Mouse (Mus musculus) lung, postnatal 14 days (tissue): ENCODE measurements around the gene Macf1.

Experiments used
- DNase-seq: peaks from one replicate; pipeline ENCODE4 v3.0.0; 2021

Gene Macf1

GRCm38 (mm10) chr4:123592046-123592445 lies 92.1 kb downstream of the Macf1 start:
- DNase-seq, result no peak

- DNase-seq, result no peak
Measured at GRCm38 (mm10) chr4:123591026-123591635, 93.0 kb downstream of the Macf1 start.

- no peak for DNase-seq
Measured at GRCm38 (mm10) chr4:123589496-123589895, 94.7 kb downstream of the Macf1 start.

- DNase-seq, result peak; percentile 62
Measured at GRCm38 (mm10) chr4:123588353-123589301, 95.5 kb downstream of the Macf1 start.

GRCm38 (mm10) chr4:123587616-123588015 lies 96.5 kb downstream of the Macf1 start:
- no peak for DNase-seq

GRCm38 (mm10) chr4:123584720-123585093 lies 99.5 kb downstream of the Macf1 start:
- DNase-seq, result no peak

GRCm38 (mm10) chr4:123584084-123584719 lies 100.0 kb downstream of the Macf1 start:
- peak; percentile 41 for DNase-seq

GRCm38 (mm10) chr4:123577469-123578088 lies 106.6 kb downstream of the Macf1 start:
- DNase-seq, result no peak

- peak; percentile 48 for DNase-seq
Measured at GRCm38 (mm10) chr4:123572434-123573336, 111.5 kb downstream of the Macf1 start.

GRCm38 (mm10) chr4:123571869-123572268 lies 112.3 kb downstream of the Macf1 start:
- peak; percentile 45 for DNase-seq

GRCm38 (mm10) chr4:123565291-123565861 lies 118.8 kb downstream of the Macf1 start:
- DNase-seq, result no peak

- DNase-seq, result no peak
Measured at GRCm38 (mm10) chr4:123564051-123564791, 119.9 kb downstream of the Macf1 start.

GRCm38 (mm10) chr4:123562177-123562815 lies 121.9 kb downstream of the Macf1 start:
- DNase-seq, result no peak

- DNase-seq, result no peak
Measured at GRCm38 (mm10) chr4:123560896-123561295, 123.3 kb downstream of the Macf1 start.

- no peak for DNase-seq
Measured at GRCm38 (mm10) chr4:123558496-123558895, 125.7 kb downstream of the Macf1 start.

GRCm38 (mm10) chr4:123555251-123555650 lies 128.9 kb downstream of the Macf1 start:
- DNase-seq, result no peak

- DNase-seq, result no peak
Measured at GRCm38 (mm10) chr4:123552689-123553088, 131.5 kb downstream of the Macf1 start.

GRCm38 (mm10) chr4:123548317-123548716 lies 135.8 kb downstream of the Macf1 start:
- no peak for DNase-seq

GRCm38 (mm10) chr4:123543691-123544090 lies 140.5 kb downstream of the Macf1 start:
- no peak for DNase-seq

GRCm38 (mm10) chr4:123535271-123535670 lies 148.9 kb downstream of the Macf1 start:
- peak; percentile 75 for DNase-seq
